Mouse (Mus musculus) NIH3T3 (cell line): Measurements from ENCODE around the gene Taf5l.
"Not testable (repeated sequence)": the region's sequence is repeated elsewhere in the genome, so short reads cannot be mapped to it uniquely, and the experiment has no call there.

Source experiments
- DNase-seq: peaks from one replicate; pipeline ENCODE4 v3.0.0-alpha.2; 2012; ENCODE audit warnings: low read depth

The Taf5l gene

GRCm38 (mm10) chr8:124021237-124022227 is at the start of gene Taf5l, which contains the start of gene Urb2:
Gene Taf5l (minus strand): TSS chr8:124021397.
Gene Urb2 (plus strand): TSS chr8:124021508.
- DNase-seq = peak; percentile 94

DNA sequence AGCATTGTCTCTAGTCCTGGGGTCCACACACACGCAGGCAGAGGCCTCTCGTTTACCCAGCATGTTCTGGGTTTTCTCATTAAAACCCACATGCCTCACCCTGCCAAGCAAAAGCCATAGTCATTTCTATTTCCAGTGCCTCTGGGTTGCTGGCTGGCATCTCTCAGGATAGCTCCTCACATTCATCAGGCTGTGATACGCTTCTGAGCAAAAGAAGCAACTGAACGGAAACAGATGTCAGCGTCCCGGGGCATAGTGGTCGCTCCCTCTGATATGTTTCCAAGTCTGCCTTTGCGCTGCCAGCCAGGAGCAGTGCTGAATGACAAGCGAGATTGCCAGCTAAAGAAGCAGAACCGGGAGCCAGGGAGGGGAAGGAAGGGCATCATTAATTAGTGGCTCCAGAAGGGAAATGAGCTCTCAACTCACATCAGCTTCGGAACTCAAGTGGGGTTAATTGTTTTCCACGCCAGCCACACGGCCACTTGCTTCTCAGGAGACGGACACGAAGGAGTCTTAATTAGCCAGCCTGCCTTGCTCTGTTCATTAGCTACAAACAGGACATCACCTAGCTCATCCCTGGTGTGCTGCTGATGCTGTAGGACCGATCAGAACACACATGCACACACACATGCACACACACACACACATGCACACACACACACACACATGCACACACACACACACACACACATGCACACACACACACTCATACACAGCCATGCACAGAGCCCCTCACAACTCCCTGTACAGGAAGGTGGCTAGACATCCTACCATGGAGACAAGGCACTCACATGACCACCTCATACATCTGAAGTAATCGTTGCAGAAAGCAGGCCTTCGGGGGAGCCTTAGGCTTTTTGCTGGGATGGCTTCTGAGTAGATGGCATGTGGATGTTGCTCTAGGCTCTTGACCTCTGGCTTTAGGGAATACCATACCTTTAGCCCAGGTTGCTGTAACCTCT is 49.4 kb upstream of the Taf5l start:
- DNase-seq = peak; percentile 20

- DNase-seq = peak; percentile 19
These were observed 46.0 kb upstream of the Taf5l start for GRCm38 (mm10) chr8:124067059-124067750.

- DNase-seq = no peak
These were observed 45.3 kb upstream of the Taf5l start for GRCm38 (mm10) chr8:124066325-124067058.

DNA sequence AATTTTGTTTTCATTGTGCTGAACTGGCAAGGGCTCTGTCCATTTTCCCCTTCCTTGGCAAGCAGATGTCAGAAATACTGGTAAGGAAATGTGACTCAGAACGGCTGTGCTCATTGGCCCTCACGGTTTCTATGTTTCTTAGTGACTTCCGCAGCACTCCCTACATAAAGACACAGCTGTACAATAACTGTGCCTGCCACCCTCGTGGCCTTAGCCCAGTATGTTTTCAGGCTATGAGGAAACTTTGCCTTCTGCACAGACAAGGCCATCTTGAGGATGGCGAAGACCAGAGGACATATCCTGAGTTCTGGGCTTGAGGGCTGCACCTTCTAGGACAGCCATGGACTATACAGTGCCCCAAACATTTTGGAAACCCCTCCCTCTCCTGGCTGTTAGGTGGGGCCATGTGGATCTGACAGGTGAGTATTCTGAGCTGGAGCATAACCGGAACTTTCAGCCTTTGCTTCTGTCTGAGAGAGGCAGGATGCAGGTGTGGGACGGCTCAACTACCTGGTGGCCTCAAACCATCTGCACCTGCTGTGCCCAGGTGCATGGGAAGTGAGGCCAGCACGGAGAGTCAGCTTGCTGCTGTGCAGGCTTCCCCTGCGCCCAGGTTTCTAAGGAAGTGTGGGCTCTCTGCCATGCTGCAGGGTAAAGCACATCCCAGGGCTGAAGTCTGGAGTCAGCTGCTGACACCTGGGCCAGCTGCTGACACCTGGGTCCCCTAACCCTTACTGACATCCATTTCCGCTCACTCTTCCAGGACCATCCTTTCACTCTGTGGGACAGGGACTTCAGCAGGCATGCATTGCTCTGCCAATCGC is 35.8 kb upstream of the Taf5l start:
- no peak for DNase-seq

DNA sequence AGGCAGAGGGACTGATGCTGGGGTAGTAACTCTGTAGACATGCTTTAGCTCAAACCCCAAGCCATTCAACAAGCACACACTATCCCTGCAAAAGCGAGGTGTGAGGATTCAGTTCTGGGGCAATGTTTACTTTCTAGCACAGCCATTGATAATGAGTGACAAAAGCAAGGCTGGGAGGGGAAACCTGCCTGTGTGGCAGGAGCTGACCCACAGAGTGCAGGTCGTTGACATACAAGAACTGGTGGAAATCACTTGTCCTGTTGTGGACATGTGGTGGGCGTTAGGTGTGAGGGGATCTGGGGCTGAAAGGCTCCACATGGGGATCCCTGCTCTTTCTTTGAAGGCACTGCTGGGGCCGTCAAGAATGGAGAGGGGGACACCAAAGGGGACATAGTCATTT is 31.4 kb upstream of the Taf5l start:
- no peak for DNase-seq

- peak; percentile 77 for DNase-seq
These were observed 30.9 kb upstream of the Taf5l start for GRCm38 (mm10) chr8:124052110-124052509.

- DNase-seq = peak; percentile 32
These were observed 24.7 kb upstream of the Taf5l start for GRCm38 (mm10) chr8:124045856-124046255.

DNA sequence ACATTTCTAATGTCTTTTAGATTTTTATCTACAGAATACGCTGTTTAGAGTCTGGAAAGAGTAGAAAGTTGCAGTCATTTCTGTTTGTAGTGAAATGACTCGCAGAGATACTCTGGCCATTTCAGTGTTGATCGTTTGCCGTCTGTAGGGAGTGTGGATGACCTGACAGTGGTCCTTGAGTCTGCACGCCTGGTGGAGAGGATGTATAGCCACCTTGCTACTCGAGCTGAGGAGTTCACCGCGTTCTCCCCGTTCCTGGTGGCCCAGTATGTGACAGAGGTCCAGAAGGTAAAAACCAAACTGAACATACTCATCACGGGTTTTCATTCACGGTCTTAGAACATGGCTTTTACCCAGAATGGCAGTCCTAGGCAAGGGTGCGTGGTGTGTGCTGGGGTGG is 23.7 kb upstream of the Taf5l start:
- no peak for DNase-seq

GRCm38 (mm10) chr8:124044421-124044820 is 23.2 kb upstream of the Taf5l start:
- DNase-seq = no peak

GRCm38 (mm10) chr8:124042201-124042600 is 21.0 kb upstream of the Taf5l start:
- DNase-seq = no peak

DNA sequence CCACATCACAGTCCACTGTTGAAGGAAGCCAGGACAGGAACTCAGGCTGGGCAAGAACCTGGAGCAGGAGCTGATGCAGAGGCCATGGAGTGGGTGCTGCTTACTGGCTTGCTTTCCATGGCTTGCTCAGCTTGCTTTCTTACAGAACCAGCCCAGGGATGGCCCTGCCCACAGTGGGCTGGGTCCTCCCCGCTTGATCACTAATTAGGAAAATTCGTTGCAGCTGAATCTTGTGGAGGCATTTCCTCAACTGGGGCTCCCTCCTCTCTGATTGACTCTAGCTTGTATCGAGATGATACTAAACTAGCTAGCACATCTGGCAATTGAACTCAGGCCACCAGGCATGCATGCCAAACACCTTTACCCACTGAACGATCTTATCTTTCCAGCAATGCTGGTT is 18.2 kb upstream of the Taf5l start:
- no peak for DNase-seq

- DNase-seq = no peak
These were observed 16.9 kb upstream of the Taf5l start for GRCm38 (mm10) chr8:124038121-124038520.

DNA sequence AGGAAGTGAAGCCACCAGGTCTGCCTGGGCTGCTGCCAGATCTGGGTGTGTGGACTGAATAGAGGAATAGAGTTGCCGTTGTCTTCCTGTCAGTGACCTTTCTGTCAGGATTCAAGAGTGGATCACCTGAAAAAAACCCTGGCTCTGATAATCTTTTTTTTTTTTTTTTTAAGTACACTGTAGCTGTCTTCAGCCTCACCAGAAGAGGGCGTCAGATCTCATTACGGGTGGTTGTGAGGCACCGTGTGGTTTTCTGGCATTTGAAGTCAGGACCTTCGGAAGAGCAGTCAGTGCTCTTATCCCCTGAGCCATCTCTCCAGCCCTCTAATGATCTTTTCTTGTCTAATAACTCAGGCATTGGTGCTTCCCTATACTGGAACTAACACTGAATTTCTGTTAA is 12.2 kb upstream of the Taf5l start:
- DNase-seq = peak; percentile 25

- no peak for DNase-seq
These were observed 6.6 kb upstream of the Taf5l start for GRCm38 (mm10) chr8:124027831-124028230.

GRCm38 (mm10) chr8:124026265-124026664 is 5.1 kb upstream of the Taf5l start:
- not testable (repeated sequence) for DNase-seq

DNA sequence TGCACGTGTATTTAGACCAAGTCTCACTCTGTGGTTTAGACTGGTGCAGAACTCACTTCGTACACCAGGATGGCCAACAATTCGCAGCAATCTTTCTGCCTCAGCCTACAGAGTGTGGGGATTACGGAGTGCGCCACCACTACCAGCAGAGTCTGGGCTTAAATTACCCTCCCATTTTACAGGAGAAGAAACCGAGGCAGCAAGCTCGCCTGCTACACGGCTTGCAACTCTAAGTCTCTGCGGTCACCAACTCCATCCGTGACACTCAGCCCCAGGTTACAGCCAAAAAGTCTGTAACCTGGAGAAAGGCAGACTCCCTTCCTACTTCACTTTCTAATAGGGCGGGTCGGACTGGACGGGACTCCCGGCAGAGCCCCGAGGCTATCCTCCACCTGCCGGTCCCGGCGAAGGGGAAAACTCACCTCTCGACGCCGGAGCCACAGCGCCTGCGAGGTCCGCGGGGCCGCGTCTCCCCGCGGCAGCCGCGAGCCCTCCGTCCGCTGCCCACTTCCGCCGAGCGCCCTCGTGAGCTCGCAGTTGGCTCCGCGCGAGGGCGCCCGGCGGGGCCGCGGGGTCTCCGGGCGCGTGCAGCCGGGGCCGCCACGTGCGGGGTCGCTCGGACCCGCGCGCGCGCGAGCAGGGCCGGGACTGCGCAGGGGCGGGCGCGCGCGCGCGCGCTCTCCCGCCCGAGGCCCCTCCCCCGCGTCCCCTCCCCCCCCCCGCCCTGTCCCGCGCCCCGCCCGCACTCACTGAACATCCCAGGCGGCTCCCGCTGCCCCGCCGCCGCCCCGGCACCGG is 559 bp downstream of the Taf5l start:
- DNase-seq = peak; percentile 90

DNA sequence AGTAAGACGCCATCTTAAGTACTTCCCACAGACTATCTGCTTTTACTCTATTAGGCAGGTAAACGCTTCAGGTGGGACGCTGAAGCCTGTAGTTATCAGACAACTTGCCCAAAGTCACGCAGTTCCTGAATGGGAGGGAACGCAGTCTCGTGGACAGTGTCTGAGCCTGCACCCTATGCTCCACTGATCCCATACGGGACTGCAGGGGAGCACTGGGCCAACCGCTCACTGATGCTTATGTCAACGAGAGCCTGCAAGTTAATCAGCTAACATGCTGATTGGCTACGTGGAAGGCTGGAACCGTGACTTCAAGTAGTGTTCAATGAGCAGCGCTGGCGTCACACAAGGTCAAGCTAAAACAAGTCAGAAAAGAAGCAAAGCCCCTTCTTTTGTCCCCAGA is 1.4 kb downstream of the Taf5l start:
- DNase-seq = peak; percentile 11

- DNase-seq = peak; percentile 69
These were observed 6.4 kb downstream of the Taf5l start for GRCm38 (mm10) chr8:124014751-124015150.
